Mouse (Mus musculus) embryonic facial prominence, embryonic 10.5 days (tissue): ENCODE measurements at regions not wholly inside any gene's neighbourhood (a gene's known extent, or its start where the extent isn't known, plus 50 kb on each side); places are given as distances from the start of the nearest gene placed in this dataset.

Experiments used
- DNase-seq: peaks from one replicate; pipeline ENCODE4 v3.0.0-alpha.2; 2017; ENCODE audit warnings: low spot score
- H3K27ac ChIP-seq: fragments of 300-500 bp; sonication (generic); replicated peaks from 2 replicates; pipeline ENCODE4 v1.5.1; 2016; ENCODE audit warnings: mild to moderate bottlenecking
- H3K27me3 ChIP-seq: fragments of 300-500 bp; sonication (generic); replicated peaks from 2 replicates; pipeline ENCODE4 v1.6.1; 2016; ENCODE audit warnings: low read depth, mild to moderate bottlenecking; ENCODE audit not compliant: poor library complexity, severe bottlenecking
- H3K36me3 ChIP-seq: fragments of 300-500 bp; sonication (generic); replicated peaks from 2 replicates; pipeline ENCODE4 v1.6.1; 2016; ENCODE audit warnings: mild to moderate bottlenecking, moderate library complexity
- H3K4me1 ChIP-seq: fragments of 300-500 bp; sonication (generic); 2 replicates; pipeline ENCODE4 v1.6.1; 2016
- H3K4me3 ChIP-seq: fragments of 300-500 bp; sonication (generic); 2 replicates; pipeline ENCODE4 v1.5.1; 2016; ENCODE audit warnings: mild to moderate bottlenecking, moderate library complexity
- H3K9me3 ChIP-seq: fragments of 300-500 bp; sonication (generic); 2 replicates; pipeline ENCODE4 v1.6.1; 2016; ENCODE audit warnings: mild to moderate bottlenecking
- WGBS: fragments of 180-500 bp; shearing (Covaris S2); methylation state at CpG from one replicate; pipeline ENCODE4 v1.1.7; 2016; 5-methylcytosine and 5-hydroxymethylcytosine counted together

GRCm38 (mm10) chr6:51678743-51679142, 155.0 kb downstream of the Snx10 start:
- Histone ChIP-seq H3K27ac (no peak overlapping the region), H3K4me3 (no peak overlapping the region), H3K36me3 (no peaks in the 10 kb centered on the region), H3K9me3 (no peaks in the 10 kb centered on the region), H3K4me1 (peaks cover 19% of the 10 kb centered on the region), H3K27me3 (0 out of 2 replicates have a peak, but pooled peaks cover 4% of the 10 kb centered on the region)
- no peak for DNase-seq
- WGBS = 93% methylated on average over 3 of the region's 3 CpGs

- Histone ChIP-seq H3K4me3 (no peak overlapping the region), H3K9me3 (no peaks in the 10 kb centered on the region), H3K4me1 (peaks cover 27% of the 10 kb centered on the region), H3K27ac (no peak overlapping the region), H3K27me3 (0 out of 2 replicates have a peak, but pooled peaks cover 4% of the 10 kb centered on the region), H3K36me3 (no peaks in the 10 kb centered on the region)
- WGBS = 51% methylated on average over 10 of the region's 10 CpGs
- no peak for DNase-seq
These were observed 156.6 kb downstream of the Snx10 start for GRCm38 (mm10) chr6:51680239-51680857.

DNA sequence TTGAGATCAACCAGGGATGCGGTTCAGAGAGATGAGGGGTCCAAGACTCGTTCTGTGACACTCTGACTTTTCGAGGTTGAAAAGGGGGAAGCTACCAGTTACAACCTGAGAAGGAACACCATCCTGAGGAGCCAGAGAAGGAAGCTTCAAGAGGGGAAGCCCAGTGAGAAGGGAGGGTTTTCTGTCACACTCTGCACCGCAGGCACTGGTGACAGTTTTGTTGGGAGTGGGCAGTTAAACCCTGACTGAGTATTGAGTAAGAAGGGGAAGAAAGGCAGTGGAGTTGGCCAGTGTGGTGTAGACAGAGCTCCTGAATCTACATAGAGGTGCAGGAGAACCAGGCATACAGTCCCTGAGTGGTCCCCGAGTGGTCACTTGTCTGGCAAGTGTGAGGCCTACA, 159.4 kb downstream of the Snx10 start:
- Histone ChIP-seq H3K36me3 (no peaks in the 10 kb centered on the region), H3K9me3 (no peaks in the 10 kb centered on the region), H3K27me3 (0 out of 2 replicates have a peak, but pooled peaks cover 4% of the 10 kb centered on the region), H3K4me1 (peaks cover 29% of the 10 kb centered on the region), H3K27ac (no peak overlapping the region), H3K4me3 (no peak overlapping the region)
- DNase-seq = no peak
- 93% methylated on average over 5 of the region's 5 CpGs for WGBS

GRCm38 (mm10) chr6:51685651-51686287, 162.1 kb downstream of the Snx10 start:
- H3K36me3 ChIP-seq = no peaks in the 10 kb centered on the region
- no peak overlapping the region for H3K4me3 ChIP-seq
- no peak for DNase-seq
- WGBS = 76% methylated on average over 8 of the region's 8 CpGs
- H3K9me3 ChIP-seq = no peaks in the 10 kb centered on the region
- no peak overlapping the region for H3K27ac ChIP-seq
- H3K27me3 ChIP-seq = no peaks in the 10 kb centered on the region
- peaks cover 18% of the 10 kb centered on the region for H3K4me1 ChIP-seq

GRCm38 (mm10) chr6:51690795-51691563, 167.3 kb downstream of the Snx10 start:
- DNase-seq = no peak
- Histone ChIP-seq H3K36me3 (no peaks in the 10 kb centered on the region), H3K27ac (no peak overlapping the region), H3K4me1 (no peaks in the 10 kb centered on the region), H3K9me3 (no peaks in the 10 kb centered on the region), H3K27me3 (no peaks in the 10 kb centered on the region), H3K4me3 (no peak overlapping the region)
- WGBS = 85% methylated on average over 13 of the region's 13 CpGs

- no peak for DNase-seq
- 84% methylated on average over 7 of the region's 7 CpGs for WGBS
- Histone ChIP-seq H3K27ac (no peak overlapping the region), H3K27me3 (no peaks in the 10 kb centered on the region), H3K4me1 (no peaks in the 10 kb centered on the region), H3K36me3 (no peaks in the 10 kb centered on the region), H3K9me3 (no peaks in the 10 kb centered on the region), H3K4me3 (no peak overlapping the region)
These were observed 170.3 kb downstream of the Snx10 start for GRCm38 (mm10) chr6:51693984-51694383.

- no peak for DNase-seq
- Histone ChIP-seq H3K36me3 (no peaks in the 10 kb centered on the region), H3K9me3 (no peaks in the 10 kb centered on the region), H3K27me3 (no peaks in the 10 kb centered on the region), H3K4me3 (no peak overlapping the region), H3K4me1 (no peaks in the 10 kb centered on the region), H3K27ac (no peak overlapping the region)
- WGBS = 91% methylated on average over 7 of the region's 7 CpGs
These were observed 172.7 kb downstream of the Snx10 start for GRCm38 (mm10) chr6:51696396-51696795.

DNA sequence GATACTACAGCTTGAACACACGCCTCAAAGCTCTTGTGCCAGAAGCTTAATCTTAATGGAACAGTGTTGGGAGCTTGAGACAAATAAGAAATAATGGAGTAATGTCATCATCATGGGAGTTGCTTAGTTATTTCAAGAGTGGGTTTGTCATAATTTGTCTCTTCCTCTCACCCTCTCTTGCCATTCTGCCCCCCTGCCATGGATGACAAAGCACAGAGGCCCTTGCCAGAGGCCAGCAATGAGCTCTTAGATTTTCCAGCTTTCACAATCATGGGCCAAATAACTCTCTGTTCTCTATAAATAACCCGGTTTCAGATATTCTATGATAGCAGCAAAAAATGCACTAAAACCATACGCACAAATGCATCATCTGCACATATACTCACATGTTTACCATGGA, 174.1 kb downstream of the Snx10 start:
- Histone ChIP-seq H3K4me1 (no peaks in the 10 kb centered on the region), H3K4me3 (no peak overlapping the region), H3K36me3 (no peaks in the 10 kb centered on the region), H3K27ac (no peak overlapping the region), H3K9me3 (no peaks in the 10 kb centered on the region), H3K27me3 (no peaks in the 10 kb centered on the region)
- DNase-seq = no peak
- 94% methylated on average over 3 of the region's 3 CpGs for WGBS

DNA sequence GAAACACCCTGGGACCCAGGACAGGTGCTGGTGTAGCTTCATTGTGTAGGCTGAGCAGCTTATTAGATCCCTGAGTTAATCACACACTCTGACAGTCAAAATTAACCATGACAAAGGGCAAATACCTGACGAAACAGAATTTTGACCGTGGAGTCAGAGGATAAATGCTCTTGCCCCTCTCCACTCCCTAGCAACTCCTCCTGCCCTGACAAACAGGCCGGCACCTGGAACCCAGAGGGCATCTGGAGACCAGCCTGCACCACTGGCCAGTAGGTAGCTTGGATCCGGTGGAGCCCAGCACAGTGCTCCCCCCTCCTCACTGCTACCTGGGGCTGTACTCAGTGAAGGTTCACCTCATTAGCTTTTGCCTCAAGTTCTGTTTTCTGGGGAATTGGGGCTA, 174.5 kb downstream of the Snx10 start:
- Histone ChIP-seq H3K9me3 (no peaks in the 10 kb centered on the region), H3K4me3 (no peak overlapping the region), H3K4me1 (no peaks in the 10 kb centered on the region), H3K27ac (no peak overlapping the region), H3K27me3 (no peaks in the 10 kb centered on the region), H3K36me3 (no peaks in the 10 kb centered on the region)
- no peak for DNase-seq
- 65% methylated on average over 4 of the region's 4 CpGs for WGBS

- Histone ChIP-seq H3K36me3 (no peaks in the 10 kb centered on the region), H3K27me3 (no peaks in the 10 kb centered on the region), H3K27ac (no peak overlapping the region), H3K9me3 (no peaks in the 10 kb centered on the region), H3K4me1 (no peaks in the 10 kb centered on the region), H3K4me3 (no peak overlapping the region)
- WGBS = 95% methylated on average over 11 of the region's 11 CpGs
- no peak for DNase-seq
These were observed 177.7 kb downstream of the Snx10 start for GRCm38 (mm10) chr6:51701253-51702020.

- Histone ChIP-seq H3K27me3 (no peaks in the 10 kb centered on the region), H3K9me3 (no peaks in the 10 kb centered on the region), H3K4me1 (no peaks in the 10 kb centered on the region), H3K36me3 (no peaks in the 10 kb centered on the region), H3K4me3 (no peak overlapping the region), H3K27ac (no peak overlapping the region)
- 85% methylated on average over 10 of the region's 10 CpGs for WGBS
- DNase-seq = no peak
These were observed 178.9 kb downstream of the Snx10 start for GRCm38 (mm10) chr6:51702456-51703171.

DNA sequence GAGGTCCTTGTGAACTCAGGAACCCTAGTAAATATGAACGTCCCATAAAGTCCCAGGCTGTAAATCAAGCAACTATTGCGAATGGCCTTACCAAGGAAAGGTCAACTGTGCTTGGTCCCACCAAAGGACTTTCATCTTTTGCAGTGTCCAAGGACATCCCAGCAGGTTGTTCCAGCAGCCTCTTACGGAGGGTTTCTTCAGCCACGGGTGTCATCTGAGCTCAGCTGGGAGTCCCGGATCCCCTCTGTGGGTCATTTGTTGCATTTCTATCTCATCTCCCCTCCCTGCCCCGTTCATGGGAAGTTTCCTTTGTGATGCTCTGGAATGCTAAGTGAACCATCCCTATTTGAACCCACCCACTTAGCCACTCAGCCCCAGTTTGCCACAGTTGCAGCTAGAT, 184.3 kb downstream of the Snx10 start:
- Histone ChIP-seq H3K36me3 (no peaks in the 10 kb centered on the region), H3K27ac (no peak overlapping the region), H3K27me3 (no peaks in the 10 kb centered on the region), H3K9me3 (no peaks in the 10 kb centered on the region), H3K4me1 (peaks cover 28% of the 10 kb centered on the region), H3K4me3 (no peak overlapping the region)
- 44% methylated on average over 6 of the region's 6 CpGs for WGBS
- DNase-seq = no peak
